Mouse (Mus musculus): ENCODE data around the gene Vsig2. TPM values are rescaled to one million over a fixed set of nuclear protein-coding genes. Genes with fewer than 3 reads are reported as not detected.

The Vsig2 gene
- total RNA-seq, 2 experiments from 2014 or later, result 1.1 to 5.7 TPM

- no peak for DNase-seq
Observed at GRCm38 (mm10) chr9:37567019-37567418, 28.0 kb downstream of the Vsig2 start.

- DNase-seq, result no peak
Observed at GRCm38 (mm10) chr9:37567454-37567853, 28.4 kb downstream of the Vsig2 start.

DNA sequence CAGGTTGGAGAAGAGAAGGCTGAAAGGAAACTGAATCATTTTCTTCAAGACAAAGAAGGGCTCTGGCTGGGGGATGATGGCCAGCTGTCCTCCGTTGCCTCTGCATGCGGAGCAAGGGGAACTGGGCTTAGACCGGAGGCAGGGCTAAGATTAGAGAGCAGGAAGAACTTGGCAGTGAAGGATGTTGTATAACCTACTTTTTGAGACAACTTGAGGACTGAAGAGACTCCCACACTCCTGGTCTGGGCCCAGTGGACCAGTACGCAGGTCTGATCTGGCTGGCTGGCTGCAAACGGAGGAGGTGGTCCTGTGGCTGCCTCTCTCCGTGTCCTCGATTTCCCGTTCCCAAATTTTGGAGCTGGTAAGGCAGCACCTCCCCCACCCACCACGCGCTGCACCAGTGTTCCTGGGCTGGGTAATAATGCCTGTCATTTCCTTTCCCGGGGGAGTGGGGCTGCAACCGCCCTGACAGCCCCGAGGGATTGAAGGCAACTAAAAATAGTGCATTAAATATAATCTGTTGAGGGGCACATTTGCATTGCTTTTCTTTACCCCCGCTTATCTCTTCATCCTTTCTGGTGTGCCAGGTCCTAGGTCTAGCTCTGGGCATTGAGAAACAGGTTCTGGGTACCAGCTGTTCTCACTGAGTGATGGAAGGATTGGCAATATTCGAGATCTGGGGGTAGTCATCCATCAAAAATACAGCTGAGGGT, 29.0 kb downstream of the Vsig2 start:
- peak in 1 of 2 experiments; percentile 31 for DNase-seq

- DNase-seq, result no peak
Observed at GRCm38 (mm10) chr9:37568605-37569214, 29.7 kb downstream of the Vsig2 start.

DNA sequence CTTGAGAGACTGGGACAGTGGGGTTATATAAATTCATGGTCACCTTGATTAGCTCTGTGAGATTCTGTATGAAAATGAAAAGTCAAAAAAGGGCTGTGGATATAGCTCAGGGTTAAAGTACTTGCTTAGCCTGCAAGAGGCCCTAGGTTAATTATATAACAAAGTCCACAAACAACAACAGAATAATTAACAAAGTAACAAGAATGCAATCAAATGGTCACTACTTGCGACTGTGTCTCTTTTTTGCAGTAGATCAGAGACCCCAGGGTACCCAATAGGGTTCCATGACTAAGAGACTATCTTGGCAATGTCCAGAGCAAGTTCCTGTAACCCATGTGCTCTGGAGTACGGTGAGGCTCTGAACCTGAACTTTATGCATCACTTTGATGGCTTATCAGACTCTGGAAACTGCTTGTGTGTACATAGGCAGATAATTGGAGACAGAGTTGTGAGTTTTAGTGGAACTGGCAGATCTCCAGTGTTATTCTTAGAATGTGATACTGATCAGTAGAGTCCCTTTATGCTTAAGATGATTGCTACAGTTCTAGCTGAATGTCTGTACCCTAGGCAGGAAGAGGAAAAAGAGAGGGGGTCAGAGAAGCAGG, 30.3 kb downstream of the Vsig2 start:
- no peak for DNase-seq

- DNase-seq, result no peak
Observed at GRCm38 (mm10) chr9:37572204-37572876, 33.3 kb downstream of the Vsig2 start.

GRCm38 (mm10) chr9:37576436-37576930, 37.4 kb downstream of the Vsig2 start:
- DNase-seq, result peak; percentile 15 to 48

GRCm38 (mm10) chr9:37583594-37583993, 44.5 kb downstream of the Vsig2 start:
- DNase-seq, result no peak

DNA sequence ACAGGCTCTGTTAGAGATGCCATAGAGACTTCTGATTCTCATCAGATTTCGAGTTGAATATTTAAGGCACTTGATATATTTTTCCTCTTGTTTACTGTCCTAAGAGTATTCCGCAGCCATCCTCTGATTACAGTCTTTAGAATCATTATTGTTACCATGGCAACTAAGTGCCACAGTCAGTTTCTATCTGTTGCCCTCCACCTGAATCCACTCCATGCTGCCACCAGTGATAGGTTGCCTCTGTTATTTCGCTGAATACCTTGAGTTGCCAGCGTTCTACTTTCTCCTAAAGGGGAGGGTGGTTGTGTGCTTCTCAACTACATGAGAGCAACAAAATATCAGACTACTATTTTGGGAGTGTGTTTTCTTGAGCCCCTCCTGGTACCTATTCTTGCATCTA, 47.7 kb downstream of the Vsig2 start:
- DNase-seq, result no peak

GRCm38 (mm10) chr9:37590381-37590780, 51.3 kb downstream of the Vsig2 start:
- DNase-seq, result no peak

GRCm38 (mm10) chr9:37592025-37592424, 53.0 kb downstream of the Vsig2 start:
- DNase-seq, result no peak

DNA sequence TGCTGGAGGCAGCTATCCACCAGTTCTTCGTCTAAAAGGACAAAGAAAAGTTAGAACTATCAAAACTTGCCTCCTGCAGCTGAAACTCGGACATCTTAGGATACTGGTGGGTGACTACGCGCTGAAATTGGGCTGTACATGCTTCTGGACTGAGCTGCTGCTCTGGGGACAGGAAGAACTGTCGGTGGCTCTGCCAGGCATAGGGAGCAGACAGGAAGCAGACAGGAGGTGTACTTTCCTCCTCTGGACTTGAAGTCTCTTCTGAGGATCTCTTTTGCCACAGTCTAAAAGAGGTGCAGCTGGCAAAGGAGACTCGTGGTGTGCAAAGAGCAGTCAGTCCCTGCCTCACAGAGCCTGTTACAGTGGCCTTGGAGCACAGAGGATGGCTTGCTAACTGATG, 53.6 kb downstream of the Vsig2 start:
- DNase-seq, result no peak

DNA sequence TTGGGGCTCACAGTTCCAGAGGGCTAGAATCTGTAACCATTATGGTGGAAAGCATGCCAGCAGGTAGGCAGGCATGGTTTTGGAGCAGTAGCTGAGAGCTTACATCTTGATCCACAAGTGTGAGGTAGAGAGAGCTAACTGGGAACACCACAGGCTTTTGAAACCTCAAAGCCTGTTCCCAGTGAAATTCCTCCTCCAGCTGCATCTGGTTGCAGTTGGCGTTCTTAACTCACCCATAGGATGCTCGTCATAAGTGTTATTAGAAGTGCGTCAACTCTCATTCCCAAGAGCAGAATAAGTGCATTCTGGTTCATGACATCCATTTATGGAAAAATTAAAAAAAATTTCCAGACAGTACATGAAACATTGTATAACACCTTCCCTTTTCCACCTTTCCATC, 54.6 kb downstream of the Vsig2 start:
- DNase-seq, result no peak

Other genes starting within 250 kb of the Vsig2 start
- 1 to 10 TPM; 2.1 TPM for gene Ccdc15, start 190.8 kb upstream of the Vsig2 start, total RNA-seq (2021)
- under 1 TPM in 1 of 2 experiments, not detected in 1; 0.20 TPM for gene Hepacam, start 171.9 kb upstream of the Vsig2 start, total RNA-seq (2021)
- gene Robo4, start 137.4 kb upstream of the Vsig2 start, total RNA-seq (2021), result 10 to 100 TPM; 21.7 to 33.5 TPM
- gene Robo3, start 106.0 kb upstream of the Vsig2 start, total RNA-seq (2021), result under 1 TPM; 0.76 to 0.86 TPM
- gene Msantd2, start 49.9 kb upstream of the Vsig2 start, total RNA-seq (2021), result 10 to 100 TPM; 17.4 to 29.5 TPM
- gene Esam, start 11.2 kb upstream of the Vsig2 start, total RNA-seq (2021), result 10 to 100 TPM; 30.5 to 46.0 TPM
- 1 to 10 TPM; 1.2 to 3.8 TPM for gene Nrgn, start 13.6 kb downstream of the Vsig2 start, total RNA-seq (2021)
- 10 to 100 TPM; 15.1 to 17.8 TPM for gene Siae, start 16.4 kb downstream of the Vsig2 start, total RNA-seq (2021)
- gene Spa17, start 74.5 kb downstream of the Vsig2 start, total RNA-seq (2021), result 1 to 10 TPM; 3.0 to 4.4 TPM
- 10 to 100 TPM; 82.0 to 91.9 TPM for gene Tbrg1, start 118.1 kb downstream of the Vsig2 start, total RNA-seq (2021)
- gene Panx3, start 130.0 kb downstream of the Vsig2 start, total RNA-seq (2021), result under 1 TPM in 1 of 2 experiments, not detected in 1; 0.16 TPM
- gene Olfr160, start 177.0 kb downstream of the Vsig2 start, total RNA-seq (2021), result not detected
- gene Olfr874, start 205.9 kb downstream of the Vsig2 start, total RNA-seq (2021), result not detected
- gene Olfr875, start 232.6 kb downstream of the Vsig2 start, total RNA-seq (2021), result not detected

Data from adrenal gland, postnatal 36 days (tissue).